Mouse (Mus musculus): ENCODE measurements at regions not wholly inside any gene's neighbourhood (a gene's known extent, or its start where the extent isn't known, plus 50 kb on each side); places are given as distances from the start of the nearest gene placed in this dataset.

GRCm38 (mm10) chr6:141149170-141149917 is 99.7 kb upstream of the Pde3a start:
- DNase-seq = no peak

- no peak for DNase-seq
These were observed 89.7 kb upstream of the Pde3a start for GRCm38 (mm10) chr6:141159326-141159725.

GRCm38 (mm10) chr6:141161626-141162233 is 87.3 kb upstream of the Pde3a start:
- DNase-seq = no peak

- DNase-seq = no peak
These were observed 81.8 kb upstream of the Pde3a start for GRCm38 (mm10) chr6:141167270-141167669.

GRCm38 (mm10) chr6:141168356-141168755 is 80.7 kb upstream of the Pde3a start:
- no peak for DNase-seq

- no peak for DNase-seq
These were observed 65.3 kb upstream of the Pde3a start for GRCm38 (mm10) chr6:141183782-141184181.

GRCm38 (mm10) chr6:141188036-141188435 is 61.0 kb upstream of the Pde3a start:
- DNase-seq = no peak

GRCm38 (mm10) chr6:141189093-141189492 is 60.0 kb upstream of the Pde3a start:
- no peak for DNase-seq

- DNase-seq = no peak
These were observed 59.4 kb upstream of the Pde3a start for GRCm38 (mm10) chr6:141189701-141190100.

GRCm38 (mm10) chr6:141190383-141190782 is 58.7 kb upstream of the Pde3a start:
- no peak for DNase-seq

- DNase-seq = peak; percentile 7
These were observed 51.6 kb upstream of the Pde3a start for GRCm38 (mm10) chr6:141197501-141197900.

All from cerebellum, adult 9-11 months (tissue).